In the genomic region with DNA sequence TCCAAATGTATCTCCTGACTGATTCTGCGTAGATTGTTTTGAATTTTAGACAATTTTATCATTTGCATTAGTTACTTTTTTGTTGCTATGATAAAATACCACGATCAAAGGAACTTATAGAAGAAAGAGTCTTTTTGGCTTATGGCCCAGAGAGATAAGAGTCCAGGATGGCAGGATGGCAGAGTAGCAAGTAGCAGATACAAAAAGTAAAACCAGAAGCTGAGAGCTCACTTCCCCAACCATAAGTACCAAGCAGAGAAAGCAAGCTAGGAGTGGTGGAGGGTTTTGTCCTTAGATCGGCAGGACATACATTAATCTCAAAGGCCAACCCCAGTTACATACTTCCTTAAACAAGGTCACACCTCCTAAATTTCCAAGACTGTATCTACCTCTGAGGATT, we compare ENCODE assay signal across 30 mouse cellular contexts.
"Had no signal": no experiment of that assay in that cellular context is flagged by ENCODE, and none has a peak within 500 bp of the region (broad histone marks: within the 10 kb centered on the region; RNA-seq: fewer than 3 reads in every experiment).

No protein-coding gene starts in this region.

- H3K9me3 ChIP-seq: limb, embryonic 10.5 days; limb, embryonic 12.5 days; limb, embryonic 13.5 days; limb, embryonic 15.5 days; liver, embryonic 12.5 days; liver, embryonic 13.5 days; liver, embryonic 15.5 days; lung, embryonic 15.5 days; megakaryocyte, embryonic 14.5 days; midbrain, embryonic 10.5 days; midbrain, embryonic 12.5 days; midbrain, embryonic 13.5 days; midbrain, embryonic 15.5 days; neural tube, embryonic 12.5 days had no signal

- H3K36me3 ChIP-seq: limb, embryonic 10.5 days; limb, embryonic 12.5 days; limb, embryonic 13.5 days; limb, embryonic 15.5 days; liver, embryonic 12.5 days; liver, embryonic 13.5 days; liver, embryonic 15.5 days; lung, embryonic 15.5 days; midbrain, embryonic 10.5 days; midbrain, embryonic 12.5 days; midbrain, embryonic 13.5 days; midbrain, embryonic 15.5 days; neural tube, embryonic 12.5 days had no signal

- ATAC-seq: liver, embryonic 12.5 days; liver, postnatal 0 days; lung, postnatal 0 days; midbrain, embryonic 13.5 days; midbrain, embryonic 15.5 days had no signal

- H3K4me1 ChIP-seq: limb, embryonic 10.5 days; limb, embryonic 12.5 days; limb, embryonic 13.5 days; limb, embryonic 15.5 days; liver, embryonic 12.5 days; liver, embryonic 13.5 days; liver, embryonic 15.5 days; lung, embryonic 15.5 days; megakaryocyte, embryonic 14.5 days; midbrain, embryonic 10.5 days; midbrain, embryonic 12.5 days; midbrain, embryonic 13.5 days; midbrain, embryonic 15.5 days; neural tube, embryonic 12.5 days had no signal

- H3K27ac ChIP-seq: limb, embryonic 10.5 days; limb, embryonic 12.5 days; limb, embryonic 13.5 days; limb, embryonic 15.5 days; liver, embryonic 12.5 days; liver, embryonic 13.5 days; liver, embryonic 14.5 days; liver, embryonic 15.5 days; lung, embryonic 15.5 days; macrophage; midbrain, embryonic 10.5 days; midbrain, embryonic 12.5 days; midbrain, embryonic 13.5 days; midbrain, embryonic 15.5 days; neural tube, embryonic 12.5 days had no signal

- DNase-seq: left cerebral cortex, postnatal 4 days; liver; liver, embryonic 13.5 days; liver, postnatal 0 days; lung, adult 18-20 months; lung, adult 2 months; lung, embryonic 14.5 days; lung, postnatal 10 days; lung, postnatal 14 days; lung, postnatal 36 days; lung, postnatal 4 days; midbrain, embryonic 14.5 days had no signal

- H3K9ac ChIP-seq: limb, embryonic 12.5 days; limb, embryonic 13.5 days; limb, embryonic 15.5 days; liver, embryonic 12.5 days; liver, embryonic 13.5 days; liver, embryonic 14.5 days; liver, embryonic 15.5 days; liver, postnatal 0 days; lung, embryonic 14.5 days; lung, embryonic 15.5 days; midbrain, embryonic 12.5 days; midbrain, embryonic 13.5 days; midbrain, embryonic 15.5 days; neural tube, embryonic 12.5 days had no signal

- H3K27me3 ChIP-seq: limb, embryonic 12.5 days; limb, embryonic 13.5 days; limb, embryonic 15.5 days; liver, embryonic 12.5 days; liver, embryonic 13.5 days; liver, embryonic 15.5 days; lung, embryonic 15.5 days; megakaryocyte, embryonic 14.5 days; midbrain, embryonic 12.5 days; midbrain, embryonic 13.5 days; midbrain, embryonic 15.5 days; neural tube, embryonic 12.5 days had no signal

- H3K4me3 ChIP-seq: limb, embryonic 10.5 days; limb, embryonic 12.5 days; limb, embryonic 13.5 days; limb, embryonic 15.5 days; liver, embryonic 12.5 days; liver, embryonic 13.5 days; liver, embryonic 15.5 days; lung, embryonic 15.5 days; megakaryocyte, embryonic 14.5 days; midbrain, embryonic 10.5 days; midbrain, embryonic 12.5 days; midbrain, embryonic 13.5 days; midbrain, embryonic 15.5 days; myocyte; neural tube, embryonic 12.5 days had no signal

- H3K4me2 ChIP-seq: limb, embryonic 12.5 days; limb, embryonic 13.5 days; limb, embryonic 15.5 days; liver, embryonic 11.5 days; liver, embryonic 12.5 days; liver, embryonic 13.5 days; liver, embryonic 15.5 days; lung, embryonic 14.5 days; lung, embryonic 15.5 days; midbrain, embryonic 12.5 days; midbrain, embryonic 13.5 days; midbrain, embryonic 15.5 days; neural tube, embryonic 12.5 days had no signal
